In the genomic region with DNA sequence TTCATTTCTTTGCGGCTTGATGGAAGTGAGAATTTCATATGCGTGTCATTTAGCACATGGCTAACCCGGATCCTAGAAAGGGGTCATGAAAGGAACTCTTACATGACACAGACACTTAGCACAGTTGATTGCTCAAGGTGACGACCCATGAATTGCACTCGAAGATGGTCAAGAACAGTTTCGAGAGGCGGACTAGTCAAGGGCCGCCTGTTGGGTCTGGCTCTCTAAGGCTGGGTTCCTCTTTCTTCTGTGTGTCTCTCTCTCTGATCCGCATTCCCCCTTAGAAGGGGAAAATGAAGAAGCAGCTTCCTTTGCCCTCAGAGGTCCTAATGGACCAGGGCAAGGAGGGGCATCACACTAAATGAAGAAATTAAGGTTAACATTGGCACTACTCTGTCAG, we compare ENCODE assay signal across 25 mouse cellular contexts.
DNase-seq lines count a peak whose midpoint lies in the region; ATAC-seq and TF ChIP-seq lines count a peak whose summit lies in the region.
"Had no signal": no experiment of that assay in that cellular context is flagged by ENCODE, and none has a peak within 500 bp of the region (broad histone marks: within the 10 kb centered on the region; RNA-seq: fewer than 3 reads in every experiment).

No protein-coding gene starts in this region.

- H3K9ac ChIP-seq in liver, postnatal 0 days (replicated peaks): no peak overlapping the region
- H3K9ac ChIP-seq in CH12.LX (ENCODE audit: insufficient read depth, low read depth): peak overlapping the region; percentile 49
- H3K9ac ChIP-seq: forebrain, embryonic 13.5 days; heart, embryonic 15.5 days; hindbrain, embryonic 14.5 days had no signal

- TF ChIP-seq CTCF in liver, postnatal 0 days (IDR thresholded peaks at IDR 0.05; ENCODE audit: low read depth): no peak
- no peak for TF ChIP-seq CTCF in CH12.LX (conservative IDR thresholded peaks at IDR 0.05 in 1 of 2, IDR thresholded peaks at IDR 0.05 in 1 of 2; ENCODE audit: low read depth in 2 of 2, low read length in 2 of 2)

- TF ChIP-seq EP300 in liver, postnatal 0 days (IDR thresholded peaks at IDR 0.05; ENCODE audit: low read depth): no peak
- TF ChIP-seq EP300 in CH12.LX (IDR thresholded peaks at IDR 0.05; ENCODE audit: low read length): no peak

- DNase-seq in liver, postnatal 0 days: no peak
- DNase-seq in liver: no peak
- DNase-seq in CH12.LX (ENCODE audit: extremely low read depth): no peak
- DNase-seq in left cerebral cortex, postnatal 14 days (ENCODE audit: low spot score in 2 of 2): no peak
- no peak for DNase-seq in testis, postnatal 14 days (ENCODE audit: low spot score)
- DNase-seq: adrenal gland, adult 8-10 months; adrenal gland, postnatal 25 days; cerebellum, adult 11-12 months; cerebellum, adult 8-10 months; cerebellum, postnatal 10 days; cerebellum, postnatal 36 days; gastrocnemius, postnatal 10 days; gastrocnemius, postnatal 36 days; heart, adult 11 months; heart, postnatal 10 days; heart, postnatal 36 days had no signal

- H3K4me1 ChIP-seq in liver, postnatal 0 days (ENCODE audit: insufficient read depth): peaks cover 8% of the 10 kb centered on the region; the same call in 1 of the 2 replicates
- H3K4me1 ChIP-seq in CH12.LX (ENCODE audit: control insufficient read depth in 1 of 2, insufficient read depth in 2 of 2): peaks cover 35 to 61% of the 10 kb centered on the region in 2 experiments
- H3K4me1 ChIP-seq: forebrain, embryonic 10.5 days; forebrain, embryonic 13.5 days; heart, embryonic 15.5 days had no signal

- ATAC-seq in liver, postnatal 0 days: no peak
- ATAC-seq in megakaryocyte, adult 5-6 weeks (ENCODE audit: poor library complexity, severe bottlenecking): peak; percentile 48
- ATAC-seq: activated CD4-positive, CD25-positive, alpha-beta regulatory T cell, adult 4 months; CD4-positive, CD25-positive, alpha-beta regulatory T cell, adult 4 months; forebrain, embryonic 13.5 days; forebrain, embryonic 16.5 days had no signal

- 72% methylated on average over 9 of the region's 9 CpGs for WGBS in liver, postnatal 0 days (ENCODE audit: insufficient replicate concordance)

- H3K4me3 ChIP-seq in liver, postnatal 0 days (ENCODE audit: low read depth, low read length): no peak overlapping the region
- H3K4me3 ChIP-seq in CH12.LX (replicated peaks in 1 of 3; ENCODE audit: low read depth in 2 of 3, low read length in 2 of 3, poor library complexity in 1 of 3): peak overlapping the region in 1 of 3 experiments; percentile 26
- H3K4me3 ChIP-seq: forebrain, embryonic 10.5 days; forebrain, embryonic 13.5 days; heart, embryonic 15.5 days had no signal

- no peaks in the 10 kb centered on the region for H3K9me3 ChIP-seq in liver, postnatal 0 days (ENCODE audit: low read length)
- H3K9me3 ChIP-seq in CH12.LX (replicated peaks; ENCODE audit: low read length): no peaks in the 10 kb centered on the region
- H3K9me3 ChIP-seq: forebrain, embryonic 10.5 days; forebrain, embryonic 13.5 days; heart, embryonic 15.5 days had no signal

- no peak for TF ChIP-seq POLR2A in CH12.LX (IDR thresholded peaks at IDR 0.05; ENCODE audit: low read depth, low read length)

- H3K27me3 ChIP-seq in liver, postnatal 0 days (ENCODE audit: insufficient read depth, low read length): no peaks in the 10 kb centered on the region
- no peaks in the 10 kb centered on the region for H3K27me3 ChIP-seq in CH12.LX (replicated peaks)
- H3K27me3 ChIP-seq: forebrain, embryonic 13.5 days; heart, embryonic 15.5 days had no signal

- no peaks in the 10 kb centered on the region for H3K36me3 ChIP-seq in liver, postnatal 0 days (replicated peaks; ENCODE audit: insufficient read depth, low read length)
- H3K36me3 ChIP-seq in CH12.LX (replicated peaks in 1 of 2; ENCODE audit: control insufficient read depth in 1 of 2, insufficient read depth in 1 of 2, low read length in 1 of 2): peaks cover 30 to 42% of the 10 kb centered on the region in 2 experiments
- H3K36me3 ChIP-seq: heart, embryonic 15.5 days had no signal

- in situ Hi-C loops in CH12.LX (cut with MboI; ENCODE audit: low pct_ligation_motif_present, low pct_unique_long_range_greater_than_20kb, low sequenced_read_pairs): loop anchor here (5.0 kb wide), 1 partner anchor 72 kb away; no protein-coding TSS in a partner anchor

- H3K27ac ChIP-seq in liver, postnatal 0 days (ENCODE audit: low read depth): peak overlapping the region; percentile 29; the same call in 1 of the 2 replicates
- peak overlapping the region; percentile 96 for H3K27ac ChIP-seq in CH12.LX (ENCODE audit: insufficient read depth, low read depth)
- H3K27ac ChIP-seq: forebrain, embryonic 10.5 days; forebrain, embryonic 13.5 days; heart, embryonic 15.5 days; hindbrain, embryonic 14.5 days had no signal

- dilution Hi-C loops in CH12.LX (cut with MboI; ENCODE audit: extremely low pct_ligation_motif_present, extremely low pct_unique_long_range_greater_than_20kb, low sequenced_read_pairs): no loop called here

- no peak for TF ChIP-seq RAD21 in CH12.LX (IDR thresholded peaks at IDR 0.05; ENCODE audit: low read depth, low read length)

- intact Hi-C loops in left cerebral cortex, postnatal 14 days (cut with DNase I): no loop called here

- no peak overlapping the region for H3K4me2 ChIP-seq in liver, postnatal 0 days (ENCODE audit: low read depth, low read length)
- peak overlapping the region; percentile 77 for H3K4me2 ChIP-seq in CH12.LX (ENCODE audit: insufficient read depth, low read depth, poor library complexity, severe bottlenecking)
- H3K4me2 ChIP-seq: forebrain, embryonic 13.5 days; heart, embryonic 11.5 days; heart, embryonic 15.5 days; hindbrain, embryonic 14.5 days had no signal

- no peaks in the 10 kb centered on the region; the same call in none of the 2 replicates for H3K79me2 ChIP-seq in CH12.LX (replicated peaks; ENCODE audit: control insufficient read depth, extremely low read depth, insufficient read depth, poor library complexity, severe bottlenecking)

TF ChIP-seq in CH12.LX, 34 proteins besides CTCF, POLR2A, EP300 and RAD21:
- TF ChIP-seq POLR2AphosphoS2 (IDR thresholded peaks at IDR 0.05; ENCODE audit: low read depth, low read length): no peak
- 0 out of 2 replicates have a peak, but pooled peaks have one; percentile 66 for TF ChIP-seq MXI1 (IDR thresholded peaks at IDR 0.05; ENCODE audit: low read depth, low read length)
- no peak for TF ChIP-seq NELFE (IDR thresholded peaks at IDR 0.05; ENCODE audit: low read depth, low read length)
- no peak for TF ChIP-seq UBTF (IDR thresholded peaks at IDR 0.05; ENCODE audit: low read depth, low read length)
- no peak for TF ChIP-seq MAZ (IDR thresholded peaks at IDR 0.05; ENCODE audit: low read depth, low read length)
- TF ChIP-seq MAX (IDR thresholded peaks at IDR 0.05; ENCODE audit: low read length): peak; percentile 4; the same call in 1 of the 2 replicates
- TF ChIP-seq MAFK (IDR thresholded peaks at IDR 0.05; ENCODE audit: insufficient replicate concordance, low read length): no peak
TF ChIP-seq in CH12.LX: peak in this region for 2.
